Mouse (Mus musculus) spleen, postnatal 4 days (tissue): ENCODE measurements around the gene Gm9747.

Experiments used
- DNase-seq, 2 experiments: peaks; one replicate each; pipeline ENCODE4 v3.0.0; 2022; ENCODE audit warnings: low spot score in 2 of 2

Gene Gm9747

DNA sequence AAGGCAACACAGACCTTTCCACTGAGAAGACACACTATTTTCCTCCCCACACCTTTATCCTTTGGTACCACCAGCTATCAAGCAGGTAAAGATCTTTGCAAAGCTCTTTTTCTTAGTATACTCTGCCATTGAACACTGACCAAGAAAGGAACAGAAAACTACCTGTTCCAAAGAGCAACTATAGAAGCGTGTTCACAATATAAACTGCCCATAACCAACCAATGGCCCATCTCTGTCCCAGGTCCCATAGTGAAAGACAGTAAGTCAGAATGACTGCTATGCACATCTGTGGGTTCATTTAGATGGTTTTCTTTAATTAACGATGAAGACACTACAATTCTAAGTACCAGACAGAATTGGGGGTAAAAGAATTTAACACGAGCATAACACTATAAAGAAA lies at the start of gene Gm9747:
TSS of gene Gm9747 (plus strand) at position 301 of the 400 bp plus-strand sequence.
- DNase-seq: no peak

- DNase-seq: no peak
These were observed 48.9 kb upstream of the Gm9747 start for GRCm38 (mm10) chr1:82183913-82184442.

DNA sequence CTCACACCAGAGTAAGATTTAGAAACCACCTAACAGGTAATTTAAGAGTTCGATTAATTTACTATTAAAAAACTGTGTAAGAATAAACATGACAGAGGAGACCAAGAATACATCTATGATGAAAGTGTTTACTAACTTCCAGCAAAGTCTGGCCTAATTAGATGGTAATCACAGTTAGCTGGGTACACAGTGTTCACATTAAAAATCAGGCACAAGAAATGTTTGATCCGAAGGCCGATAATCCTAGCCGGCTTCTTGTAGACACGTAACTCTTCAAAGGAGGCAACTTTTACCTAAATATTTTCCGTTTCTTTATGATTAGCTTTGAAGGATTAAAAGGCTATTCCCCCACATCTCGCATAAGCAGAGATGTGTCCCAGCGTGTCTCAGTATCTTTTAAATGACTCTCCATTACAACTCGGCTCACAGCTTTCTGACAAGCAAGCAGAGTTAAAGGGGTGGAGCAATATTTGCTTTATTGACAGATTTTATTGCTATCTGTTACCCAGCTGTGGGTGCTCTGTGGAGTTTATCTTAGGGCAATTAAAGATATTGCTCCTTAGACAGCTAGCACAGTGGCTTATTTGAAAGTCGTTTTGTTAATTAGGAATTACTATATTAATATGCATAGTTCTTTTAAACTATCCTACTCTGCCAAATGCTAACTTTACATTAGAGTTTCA lies 44.2 kb upstream of the Gm9747 start:
- no peak for DNase-seq

- DNase-seq: no peak
These were observed 43.4 kb upstream of the Gm9747 start for GRCm38 (mm10) chr1:82189516-82189915.

DNA sequence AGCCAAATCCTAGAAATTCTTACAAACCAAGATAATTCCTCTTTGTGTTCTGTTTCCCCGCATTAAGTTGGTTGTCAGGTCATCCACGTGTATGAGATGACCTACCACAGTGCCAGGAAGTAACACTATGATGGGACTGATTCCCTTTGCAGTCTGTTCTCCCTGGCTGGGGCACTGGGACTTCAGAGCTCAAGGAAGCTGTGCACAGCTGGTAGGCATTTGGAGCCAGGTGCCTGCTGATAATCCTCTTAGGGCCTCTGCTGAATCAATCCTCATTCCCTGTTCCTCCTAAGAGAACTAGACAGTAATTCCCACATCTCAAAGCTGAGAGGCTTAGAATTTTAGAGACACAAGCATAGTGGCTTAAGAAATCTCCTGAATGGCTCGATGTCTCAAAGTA lies 41.3 kb upstream of the Gm9747 start:
- no peak for DNase-seq

DNA sequence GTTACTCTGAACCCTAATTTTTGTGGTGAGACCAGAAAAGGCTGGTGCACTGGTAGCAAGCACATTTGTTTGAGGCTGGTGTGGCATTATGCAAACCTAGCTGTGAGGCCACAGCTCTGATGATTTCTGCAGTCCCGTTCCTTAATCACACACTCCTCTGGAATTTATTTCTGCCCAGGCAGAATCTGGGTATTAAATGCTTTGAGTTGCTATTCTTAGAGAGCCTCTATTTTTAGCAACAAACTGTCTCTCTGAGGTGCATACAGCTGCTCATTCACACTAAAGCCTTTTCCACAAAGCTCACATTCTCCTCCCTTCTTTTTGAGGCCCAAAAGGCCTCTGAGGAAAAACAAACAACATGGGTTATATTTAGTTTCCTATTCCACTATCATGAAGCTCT lies 33.0 kb upstream of the Gm9747 start:
- no peak for DNase-seq

GRCm38 (mm10) chr1:82200636-82201035 lies 32.3 kb upstream of the Gm9747 start:
- no peak for DNase-seq

- DNase-seq: no peak
These were observed 25.4 kb upstream of the Gm9747 start for GRCm38 (mm10) chr1:82207511-82207910.

- DNase-seq: no peak
These were observed 12.1 kb upstream of the Gm9747 start for GRCm38 (mm10) chr1:82220673-82221396.

DNA sequence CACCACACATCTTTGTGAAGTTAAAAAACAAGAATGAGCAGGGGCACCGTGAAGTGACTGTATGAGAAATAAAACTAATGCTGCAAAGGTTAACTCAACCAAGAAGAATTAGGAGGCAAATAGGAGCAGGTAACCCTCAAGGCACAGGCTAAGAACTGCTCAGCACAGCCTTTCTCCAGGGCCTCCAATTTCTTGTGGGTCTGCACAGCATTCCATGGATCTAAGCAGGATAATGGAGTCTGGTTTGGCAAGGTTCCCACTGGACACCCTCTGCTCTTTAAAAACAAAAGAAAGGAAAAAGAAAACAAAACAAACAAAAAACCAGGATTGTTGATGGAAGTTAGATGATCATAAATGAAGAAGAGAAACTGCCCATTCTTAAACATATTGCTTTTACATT lies 11.4 kb upstream of the Gm9747 start:
- no peak for DNase-seq

DNA sequence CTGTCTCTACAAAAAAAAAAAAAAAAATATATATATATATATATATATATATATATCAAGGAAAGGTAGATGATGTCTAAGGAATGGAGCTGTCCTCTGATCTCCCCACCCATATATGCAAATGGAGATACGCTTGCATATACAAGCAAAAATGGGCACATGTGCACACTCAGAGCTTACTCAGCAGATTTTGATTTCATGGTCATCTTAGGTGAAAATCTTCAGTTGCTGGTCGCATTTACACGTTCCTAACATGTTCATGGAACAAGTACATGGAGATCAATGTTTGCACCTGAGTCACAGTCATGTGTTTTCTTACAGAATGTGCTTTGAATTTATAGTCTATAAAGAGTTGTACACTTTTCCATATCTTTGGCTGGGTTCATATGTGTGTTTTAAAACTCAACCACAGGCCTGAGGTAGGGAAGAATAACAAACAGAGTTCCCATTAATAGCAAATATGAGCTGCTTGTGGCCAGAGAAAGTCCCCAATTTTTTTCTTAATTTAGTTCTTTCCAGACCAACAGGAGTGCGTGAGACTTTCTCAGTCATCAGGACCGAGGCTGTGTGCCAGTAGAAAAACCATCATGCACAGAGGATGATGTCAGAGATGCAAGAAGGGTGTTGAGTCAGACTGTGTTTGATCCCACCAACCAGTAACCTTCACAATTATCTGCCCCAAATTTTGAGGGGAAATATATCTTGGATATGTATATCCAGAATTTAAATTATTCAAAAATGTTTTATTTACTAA lies 9.7 kb upstream of the Gm9747 start:
- no peak for DNase-seq

DNA sequence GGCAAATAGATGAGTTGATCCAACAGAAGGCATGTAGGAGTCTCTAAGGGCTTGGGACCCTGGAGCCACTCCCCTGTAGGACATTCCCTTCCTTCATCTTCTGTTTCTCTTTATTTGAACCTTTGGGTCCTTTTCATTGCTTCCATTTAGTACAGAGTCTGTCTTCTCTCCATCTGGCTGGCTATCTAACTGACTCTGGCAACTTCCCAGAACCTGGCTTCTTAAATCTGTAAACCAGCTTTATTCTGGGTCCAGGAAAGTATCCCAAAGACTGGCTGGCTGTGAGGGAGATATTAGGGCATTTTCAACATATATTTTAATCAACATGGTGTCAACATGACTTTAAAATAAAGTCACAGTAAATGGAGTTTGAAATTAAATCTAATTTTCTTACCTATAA lies 4.1 kb upstream of the Gm9747 start:
- DNase-seq: no peak

DNA sequence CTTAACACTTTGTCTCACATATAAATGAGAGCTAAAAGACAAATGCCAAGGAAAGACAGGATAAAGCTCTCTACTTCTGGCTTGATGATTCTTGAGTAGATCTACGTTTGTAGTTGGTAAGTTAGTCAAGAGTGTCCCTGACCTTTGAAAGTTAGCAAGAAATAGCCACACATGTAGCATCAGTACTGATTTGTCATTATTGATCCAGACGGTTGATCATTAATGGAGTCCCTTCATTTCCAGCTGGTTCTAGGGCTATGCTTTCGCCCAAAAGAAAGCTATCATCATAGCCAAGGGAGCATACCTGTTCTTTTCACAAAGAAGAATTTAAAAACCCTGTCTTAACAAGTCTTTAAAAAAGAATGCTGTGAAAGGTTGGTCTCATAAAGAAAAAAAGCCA lies 1.7 kb downstream of the Gm9747 start:
- no peak for DNase-seq

DNA sequence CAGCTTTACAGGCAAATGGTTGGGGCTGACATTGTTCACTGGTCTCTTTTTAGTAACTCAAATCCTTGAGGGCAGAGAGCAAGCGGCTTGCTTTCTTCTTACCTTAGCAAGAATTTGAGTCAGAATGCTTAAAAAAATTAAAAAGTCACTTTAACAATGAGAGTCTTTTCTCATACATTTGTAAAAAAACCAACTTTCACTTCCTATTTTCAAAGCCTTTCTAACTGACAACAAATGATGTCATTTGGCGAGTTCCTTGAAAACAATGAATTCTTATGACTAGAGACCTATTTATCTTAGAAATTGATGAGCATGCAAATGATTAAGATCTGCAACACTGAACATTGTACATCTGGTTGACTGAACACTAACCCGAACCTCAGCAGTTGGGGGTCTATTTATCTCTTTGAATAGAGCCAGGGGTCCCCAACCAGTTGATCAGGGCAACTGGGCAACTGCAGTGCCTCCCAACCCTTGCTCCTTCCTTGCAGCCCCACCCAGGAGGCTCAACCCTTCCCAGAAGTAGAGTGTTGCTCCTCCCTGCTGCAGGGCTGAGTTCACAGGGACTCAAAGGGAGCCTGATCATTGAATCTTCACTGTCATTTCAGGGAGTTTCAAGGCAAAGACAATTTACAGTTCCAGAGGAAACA lies 2.7 kb downstream of the Gm9747 start:
- no peak for DNase-seq

GRCm38 (mm10) chr1:82238245-82238644 lies 5.3 kb downstream of the Gm9747 start:
- DNase-seq: no peak

- DNase-seq: no peak
These were observed 6.7 kb downstream of the Gm9747 start for GRCm38 (mm10) chr1:82239409-82240201.

GRCm38 (mm10) chr1:82243260-82243825 lies 10.4 kb downstream of the Gm9747 start:
- no peak for DNase-seq

GRCm38 (mm10) chr1:82245002-82245401 lies 12.1 kb downstream of the Gm9747 start:
- DNase-seq: no peak

DNA sequence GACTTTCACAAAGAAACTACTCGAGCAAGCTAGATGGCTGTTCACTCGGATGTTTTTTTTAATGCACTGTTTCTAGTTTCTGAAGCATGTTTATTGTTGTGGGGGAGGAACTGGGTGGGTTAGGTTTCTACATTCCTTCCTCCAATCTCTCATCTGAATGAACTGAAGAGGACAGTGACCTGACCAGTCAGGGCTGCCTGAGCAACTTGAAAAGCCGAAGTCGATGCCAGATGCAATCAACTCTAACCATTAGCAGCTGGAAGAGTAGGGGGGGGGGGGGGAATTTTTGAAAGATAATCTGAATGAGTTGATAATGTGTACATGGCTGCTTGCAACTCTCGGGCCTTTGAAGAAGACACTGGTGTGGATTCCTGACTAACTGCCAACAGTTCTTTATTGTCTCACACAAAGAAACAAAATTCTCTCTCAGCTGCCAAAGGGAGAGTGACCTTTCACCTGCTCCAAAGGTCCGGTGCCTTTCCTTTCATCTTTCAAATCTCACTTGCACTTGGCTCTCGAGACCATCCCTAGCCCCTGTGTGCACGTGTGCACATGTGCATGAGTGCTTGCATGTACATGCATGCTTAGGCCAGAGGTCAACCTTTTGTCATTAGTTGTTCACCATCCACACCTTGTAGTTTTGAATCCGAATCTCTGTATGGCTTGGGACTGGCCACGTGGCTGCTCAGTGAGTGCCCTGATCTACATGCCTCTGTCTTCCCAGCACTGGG lies 14.5 kb downstream of the Gm9747 start:
- no peak for DNase-seq

GRCm38 (mm10) chr1:82253789-82254445 lies 21.0 kb downstream of the Gm9747 start:
- DNase-seq: no peak
